Mouse (Mus musculus) kidney, adult 2 months (tissue): ENCODE data around the gene Zwint.

ENCODE experiments used
- CTCF ChIP-seq: fragments of 200-500 bp; conservative IDR thresholded peaks from 2 replicates; pipeline ENCODE4 v1.5.1; 2011; ENCODE audit warnings: low read depth, mild to moderate bottlenecking, control low read depth, low read length, moderate library complexity, mixed read lengths; ENCODE audit not compliant: insufficient read depth, insufficient read length
- POLR2A ChIP-seq: fragments of 200-500 bp; IDR thresholded peaks from one replicate; pipeline ENCODE4 v1.6.1; 2011; ENCODE audit warnings: low read depth, low read length, control low read depth

DNA sequence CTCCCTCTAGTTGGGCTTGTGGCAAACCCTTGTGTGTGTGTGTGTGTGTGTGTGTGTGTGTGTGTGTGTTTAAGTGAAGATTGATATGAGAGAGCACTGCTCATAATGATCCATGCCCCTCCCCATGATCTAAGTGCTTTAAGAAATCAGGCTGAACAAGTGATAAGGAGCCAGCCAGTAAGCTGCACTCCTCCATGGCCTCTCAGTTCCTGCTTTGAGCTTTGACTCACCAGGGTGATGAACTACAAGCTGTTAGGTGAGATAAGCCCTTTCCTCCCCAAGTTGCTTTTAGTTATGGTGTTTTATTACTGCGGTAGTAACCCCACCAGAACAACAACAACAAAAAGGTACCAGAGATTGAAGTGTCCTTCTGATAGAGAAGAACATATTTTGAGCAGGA lies 21.9 kb downstream of the Zwint start:
- TF ChIP-seq POLR2A (no peak), CTCF (no peak)
